Mouse (Mus musculus) spleen, embryonic (tissue): ENCODE results near the gene Angel2.

Experiments
- CTCF ChIA-PET: fragments of 350-600 bp; sonication (Branson Sonifier 250); formaldehyde crosslinking; loops from one replicate; lab custom pipeline; 2022; lab: Charles Lee

The Angel2 gene

GRCm38 (mm10) chr1:190979100-190979563 lies 54.2 kb downstream of the Angel2 start, which contains the start of gene Vash2:
TSS of gene Vash2 (minus strand) at chr1:190979296.
- CTCF ChIA-PET = interaction anchor here (0.6 to 0.7 kb wide), 2 partner anchors 10 to 776 kb away, joined by 3 read pairs; no protein-coding TSS in a partner anchor

- CTCF ChIA-PET = no interaction called here
Measured at GRCm38 (mm10) chr1:190980470-190980869, 55.6 kb downstream of the Angel2 start.

GRCm38 (mm10) chr1:190981412-190981811 lies 56.5 kb downstream of the Angel2 start:
- CTCF ChIA-PET = no interaction called here

- CTCF ChIA-PET = interaction anchor here (0.7 kb wide), 1 partner anchor 46 kb away, joined by 3 read pairs; no protein-coding TSS in a partner anchor
Measured at GRCm38 (mm10) chr1:190989437-190990082, 64.6 kb downstream of the Angel2 start.

GRCm38 (mm10) chr1:190995548-190995947 lies 70.6 kb downstream of the Angel2 start:
- CTCF ChIA-PET = no interaction called here

- CTCF ChIA-PET = no interaction called here
Measured at GRCm38 (mm10) chr1:190996346-190996877, 71.5 kb downstream of the Angel2 start.
